Mouse (Mus musculus): ENCODE results near the gene Ccna2.
"Not testable (repeated sequence)": the region's sequence is repeated elsewhere in the genome, so short reads cannot be mapped to it uniquely, and the experiment has no call there.

The Ccna2 gene

GRCm38 (mm10) chr3:36571827-36572378 lies at the start of gene Ccna2:
Gene Ccna2, minus strand, starts transcription at chr3:36572150.
- DNase-seq (ENCODE audit: low spot score), result peak; percentile 98

DNA sequence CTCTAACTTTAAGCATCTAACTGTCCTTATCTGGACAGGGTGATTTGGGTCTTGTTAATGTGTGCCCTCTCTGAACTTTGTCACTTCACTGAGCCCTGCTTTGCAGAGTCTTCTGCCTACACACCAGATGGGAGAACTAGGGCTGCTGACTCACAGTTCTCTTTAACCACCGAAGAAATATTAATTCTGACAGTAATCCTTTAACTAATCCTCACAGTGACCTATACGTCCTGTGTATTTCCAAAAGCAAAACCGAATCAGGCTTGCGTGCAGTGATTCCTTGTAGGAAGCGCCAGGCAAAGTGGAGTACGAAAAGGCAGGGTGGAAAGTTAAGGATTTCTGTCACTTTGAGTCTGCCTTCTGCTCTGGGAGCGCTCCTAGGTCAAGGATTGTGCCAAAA lies 46.2 kb upstream of the Ccna2 start:
- peak; percentile 60 for DNase-seq (ENCODE audit: low spot score)

GRCm38 (mm10) chr3:36613908-36614255 lies 41.9 kb upstream of the Ccna2 start:
- no peak for DNase-seq (ENCODE audit: low spot score)

- peak; percentile 98 for DNase-seq (ENCODE audit: low spot score)
These were observed 41.4 kb upstream of the Ccna2 start, which contains the start of gene Bbs7 for GRCm38 (mm10) chr3:36613202-36613907. Gene Bbs7, minus strand, starts transcription at chr3:36613477.

GRCm38 (mm10) chr3:36612687-36613086 lies 40.7 kb upstream of the Ccna2 start:
- no peak for DNase-seq (ENCODE audit: low spot score)

- no peak for DNase-seq (ENCODE audit: low spot score)
These were observed 34.2 kb upstream of the Ccna2 start for GRCm38 (mm10) chr3:36605894-36606783.

DNA sequence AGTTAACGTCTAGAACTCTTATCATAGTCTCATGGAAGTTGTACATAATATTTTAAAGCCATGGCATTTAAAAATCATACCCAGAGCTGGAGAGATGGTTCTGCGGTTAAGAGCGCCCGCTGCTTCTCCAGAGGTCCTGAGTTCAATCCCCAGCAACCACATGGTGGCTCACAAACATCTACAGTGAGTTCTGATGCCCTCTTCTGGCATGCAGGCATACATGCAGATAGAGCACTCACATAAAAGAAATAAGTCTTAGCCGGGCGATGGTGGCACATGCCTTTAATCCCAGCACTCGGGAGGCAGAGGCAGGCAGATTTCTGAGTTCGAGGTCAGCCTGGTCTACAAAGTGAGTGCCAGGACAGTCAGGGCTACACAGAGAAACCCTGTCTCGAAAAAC lies 27.8 kb upstream of the Ccna2 start:
- DNase-seq (ENCODE audit: low spot score), result not testable (repeated sequence)

DNA sequence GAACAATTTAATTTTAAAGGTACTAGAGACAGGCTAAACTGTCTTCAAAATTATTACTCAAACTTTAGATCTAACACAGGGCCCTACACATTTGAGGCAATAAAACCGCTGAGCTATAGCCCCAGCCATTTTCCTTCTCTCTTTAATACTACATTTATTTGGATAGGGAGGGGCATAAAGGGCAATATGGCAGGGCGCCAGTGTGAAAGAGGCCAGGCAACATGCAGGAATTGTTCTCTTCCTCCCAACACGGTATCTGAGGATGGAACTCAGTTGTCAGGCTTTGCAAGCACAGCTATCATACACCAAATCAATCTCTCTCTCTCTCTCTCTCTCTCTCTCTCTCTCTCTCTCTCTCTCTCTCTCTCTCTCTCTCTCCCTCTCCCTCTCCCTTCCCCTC lies 26.9 kb upstream of the Ccna2 start:
- no peak for DNase-seq (ENCODE audit: low spot score)

- DNase-seq (ENCODE audit: low spot score), result peak; percentile 37
These were observed 556 bp downstream of the Ccna2 start for GRCm38 (mm10) chr3:36571361-36571826.

DNA sequence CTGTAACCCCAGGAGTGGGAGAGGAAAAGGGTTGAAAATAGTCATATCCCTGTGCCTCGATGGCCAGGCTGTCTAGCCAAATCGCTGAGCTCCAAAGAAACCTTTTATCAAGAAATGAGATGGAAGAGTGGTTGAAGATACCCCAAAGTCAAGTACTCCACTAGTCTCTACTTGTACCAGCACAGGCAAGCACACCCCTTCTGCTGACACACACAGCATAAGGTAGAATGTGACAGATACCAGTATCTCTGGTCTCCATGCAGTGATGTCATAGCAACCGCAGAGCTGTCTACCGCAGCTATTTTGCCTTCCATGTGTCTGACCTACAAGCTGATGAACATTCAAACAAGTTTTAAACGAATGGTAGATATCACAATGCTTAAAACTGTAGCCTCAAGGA lies 2.1 kb downstream of the Ccna2 start:
- no peak for DNase-seq (ENCODE audit: low spot score)

DNA sequence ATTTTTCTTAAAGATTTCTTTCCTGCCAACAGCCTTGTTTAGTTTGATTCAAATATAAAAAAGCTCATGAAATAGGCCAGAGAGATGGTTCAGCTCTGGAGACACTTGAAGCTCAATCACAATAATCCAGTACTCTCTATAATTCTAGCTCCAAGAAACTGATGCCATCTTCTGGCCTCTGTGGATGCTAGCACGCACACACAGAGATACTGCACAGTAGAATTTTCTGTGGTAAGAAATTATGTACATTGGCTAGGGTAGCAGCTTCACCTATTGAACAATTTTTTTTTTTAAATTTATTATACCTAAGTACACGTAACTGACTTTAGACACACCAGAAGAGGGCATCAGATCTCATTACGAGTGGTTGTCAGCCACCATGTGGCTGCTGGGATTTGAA lies 8.3 kb downstream of the Ccna2 start:
- no peak for DNase-seq (ENCODE audit: low spot score)

- no peak for DNase-seq (ENCODE audit: low spot score)
These were observed 12.3 kb downstream of the Ccna2 start for GRCm38 (mm10) chr3:36559606-36560005.

- DNase-seq (ENCODE audit: low spot score), result no peak
These were observed 14.3 kb downstream of the Ccna2 start for GRCm38 (mm10) chr3:36557601-36558000.

DNA sequence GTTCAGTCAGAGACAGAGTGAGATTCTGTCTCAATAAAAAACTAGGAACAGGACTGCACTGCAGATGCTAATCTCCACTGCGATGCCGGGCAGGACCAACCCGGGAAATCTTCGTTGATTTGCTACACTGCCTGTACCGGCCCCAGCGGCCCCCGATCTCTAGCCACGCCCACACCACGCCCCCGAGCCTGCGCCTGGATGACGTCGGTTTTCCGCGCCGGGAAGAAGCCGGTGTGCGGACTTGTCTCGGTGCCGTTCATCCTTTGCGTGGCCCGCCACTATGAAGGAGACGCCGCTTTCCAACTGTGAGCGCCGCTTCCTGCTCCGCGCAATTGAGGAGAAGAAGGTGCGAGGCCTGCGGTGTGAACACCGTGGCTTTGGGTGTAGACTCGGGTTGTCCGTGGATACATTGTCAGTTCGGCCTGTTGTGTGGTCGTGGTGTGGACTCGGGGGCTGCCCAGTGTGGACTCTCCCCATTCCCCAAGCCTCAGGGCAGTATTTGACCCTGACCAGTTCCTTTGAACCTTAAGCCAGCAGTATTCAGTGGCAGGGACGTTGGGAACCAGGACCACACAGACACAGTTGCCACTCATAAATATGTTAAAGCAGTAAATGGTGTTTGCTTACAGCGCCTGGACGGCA lies 19.4 kb downstream of the Ccna2 start, which contains the start of gene Exosc9:
Gene Exosc9, plus strand, starts transcription at position 201 of the 642 bp plus-strand sequence.
- DNase-seq (ENCODE audit: low spot score), result peak; percentile 90

GRCm38 (mm10) chr3:36551851-36552384 lies 20.0 kb downstream of the Ccna2 start:
- no peak for DNase-seq (ENCODE audit: low spot score)

GRCm38 (mm10) chr3:36551343-36551742 lies 20.6 kb downstream of the Ccna2 start:
- DNase-seq (ENCODE audit: low spot score), result peak; percentile 70

GRCm38 (mm10) chr3:36544961-36545360 lies 27.0 kb downstream of the Ccna2 start:
- no peak for DNase-seq (ENCODE audit: low spot score)

- no peak for DNase-seq (ENCODE audit: low spot score)
These were observed 30.6 kb downstream of the Ccna2 start for GRCm38 (mm10) chr3:36541399-36541798.

- DNase-seq (ENCODE audit: low spot score), result no peak
These were observed 31.2 kb downstream of the Ccna2 start for GRCm38 (mm10) chr3:36540756-36541155.

DNA sequence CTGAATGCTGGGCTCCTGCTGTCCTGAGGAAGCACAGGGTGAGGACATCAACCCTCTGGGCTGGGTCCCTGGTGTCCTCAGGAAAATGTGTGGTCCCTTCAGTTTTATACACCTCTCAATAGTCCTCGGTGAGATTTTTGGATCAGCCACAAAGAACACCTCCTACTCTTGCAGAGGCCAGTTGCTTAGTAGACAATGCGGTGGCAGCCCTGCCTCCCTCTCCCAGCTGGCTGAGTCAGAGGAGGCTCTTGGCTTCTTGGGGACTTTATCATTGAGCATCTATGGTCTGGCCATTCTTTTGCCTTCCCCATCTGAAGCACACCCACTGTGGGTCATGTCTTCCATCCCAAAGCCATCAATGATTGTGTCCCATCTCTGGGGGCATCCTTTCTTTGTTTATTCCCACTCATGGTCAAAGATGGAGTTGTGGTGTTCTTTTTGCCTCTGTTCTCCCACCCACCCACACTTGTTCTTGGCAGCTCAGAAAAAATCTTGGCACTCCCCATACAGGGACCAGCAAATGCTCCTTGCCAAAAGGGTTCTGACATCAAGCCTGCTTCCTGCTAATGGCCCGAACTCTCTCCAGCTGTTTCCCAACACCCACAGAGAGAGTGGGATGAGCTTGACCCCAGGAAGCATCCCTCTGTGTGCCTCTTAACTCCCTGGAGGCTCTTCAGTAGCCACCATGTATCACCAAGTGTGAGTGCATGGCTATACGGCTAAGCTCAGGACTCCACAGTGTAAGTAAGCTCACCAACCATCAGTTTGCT lies 34.1 kb downstream of the Ccna2 start:
- no peak for DNase-seq (ENCODE audit: low spot score)

DNA sequence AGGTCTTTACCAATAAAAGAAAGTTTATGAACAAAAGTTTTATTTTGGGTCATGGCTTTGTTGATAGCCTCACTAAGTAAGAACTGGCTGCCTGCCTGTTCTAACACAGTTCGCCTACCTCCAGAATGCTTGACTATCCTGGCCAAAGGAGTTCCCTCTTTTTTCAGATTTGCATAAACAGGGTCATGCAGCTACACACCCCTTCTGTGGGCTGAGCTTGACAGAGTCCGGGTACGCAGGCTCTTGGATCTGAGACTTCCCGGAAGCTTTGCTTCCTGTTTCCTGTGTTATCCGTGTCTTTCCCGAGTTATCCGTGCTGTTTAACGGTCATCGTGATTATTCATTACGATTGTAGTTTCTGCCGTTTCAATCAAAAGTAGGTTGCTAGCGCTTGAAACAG lies 35.9 kb downstream of the Ccna2 start:
- no peak for DNase-seq (ENCODE audit: low spot score)

All from retina, embryonic 14.5 days (tissue).